Mouse (Mus musculus) heart, embryonic 16.5 days (tissue): ENCODE results near the gene Olfr1164. TPM values are rescaled to one million over a fixed set of nuclear protein-coding genes. Genes with fewer than 3 reads are reported as not detected.

Experiments
- ATAC-seq: fragments of 200-750 bp; cut with Nextera tagmentation; replicated peaks from 2 replicates; pipeline ENCODE4 v1.8.0; 2017; ENCODE audit warnings: moderate number of reproducible peaks; ENCODE audit not compliant: insufficient read depth, low FRiP score; ENCODE audit errors: extremely low read depth
- H3K27ac ChIP-seq: fragments of 300-500 bp; sonication (generic); 2 replicates; pipeline ENCODE4 v1.5.1; 2014; ENCODE audit warnings: mild to moderate bottlenecking, low read length, control low read depth, moderate library complexity
- H3K27me3 ChIP-seq: fragments of 300-500 bp; sonication (generic); 2 replicates; pipeline ENCODE4 v1.6.1; 2014; ENCODE audit warnings: low read length, mixed read lengths; ENCODE audit not compliant: control insufficient read depth, insufficient read depth
- H3K36me3 ChIP-seq: fragments of 300-500 bp; sonication (generic); 2 replicates; pipeline ENCODE4 v1.6.1; 2014; ENCODE audit not compliant: control insufficient read depth, insufficient read depth
- H3K4me1 ChIP-seq: fragments of 300-500 bp; sonication (generic); 2 replicates; pipeline ENCODE4 v1.6.1; 2014; ENCODE audit warnings: low read length, mixed read lengths; ENCODE audit not compliant: control insufficient read depth, insufficient read depth
- H3K4me2 ChIP-seq: fragments of 300-500 bp; sonication (generic); 2 replicates; pipeline ENCODE4 v1.6.1; 2014; ENCODE audit warnings: low read depth, mild to moderate bottlenecking, control low read depth, low read length
- H3K4me3 ChIP-seq: fragments of 300-500 bp; sonication (generic); 2 replicates; pipeline ENCODE4 v1.5.1; 2014; ENCODE audit warnings: mild to moderate bottlenecking, control low read depth, low read length
- H3K9ac ChIP-seq: fragments of 300-500 bp; sonication (generic); 2 replicates; pipeline ENCODE4 v1.6.1; 2014; ENCODE audit warnings: low read length, control low read depth
- H3K9me3 ChIP-seq: fragments of 300-500 bp; sonication (generic); replicated peaks from 2 replicates; pipeline ENCODE4 v1.6.1; 2016; ENCODE audit warnings: low read length; ENCODE audit not compliant: control insufficient read depth
- WGBS: fragments of 180-500 bp; shearing (Covaris S2); extraction: QIAGEN DNeasy Blood & Tissue Kit; methylation state at CpG from one replicate; pipeline ENCODE4 v1.1.7; 2014; 5-methylcytosine and 5-hydroxymethylcytosine counted together
- polyA plus RNA-seq: library from polyadenylated mRNA; unstranded; fragments of >200 nt; fragmentation: Nextera tagmentation; extraction: Ambion mirVana; gene quantifications from 2 replicates; pipeline ENCODE4 v1.2.1, GENCODE M21; 2015

The Olfr1164 gene
- not detected in 2 replicates for polyA plus RNA-seq

GRCm38 (mm10) chr2:88093866-88094265, at the start of gene Olfr1164:
TSS of gene Olfr1164 (minus strand) at chr2:88093966.
- no peaks in the 10 kb centered on the region for H3K9me3 ChIP-seq
- no peak within 1 kb of the TSS for H3K4me3 ChIP-seq
- no peak within 1 kb of the TSS for H3K9ac ChIP-seq
- H3K27me3 ChIP-seq: no peaks in the 10 kb centered on the region
- WGBS: 59% methylated on average over 4 of the region's 4 CpGs
- H3K36me3 ChIP-seq: no peaks in the 10 kb centered on the region
- no peaks in the 10 kb centered on the region for H3K4me1 ChIP-seq
- ATAC-seq: no peak
- no peak within 1 kb of the TSS for H3K4me2 ChIP-seq
- H3K27ac ChIP-seq: no peak within 1 kb of the TSS

- Histone ChIP-seq H3K4me3 (no peak within 1 kb of the TSS), H3K36me3 (no peaks in the 10 kb centered on the region), H3K9me3 (no peaks in the 10 kb centered on the region), H3K9ac (no peak within 1 kb of the TSS), H3K4me2 (no peak within 1 kb of the TSS), H3K4me1 (no peaks in the 10 kb centered on the region), H3K27ac (no peak within 1 kb of the TSS), H3K27me3 (no peaks in the 10 kb centered on the region)
- 88% methylated on average over 1 of the region's 1 CpGs for WGBS
- no peak for ATAC-seq
These were observed 34.4 kb upstream of the Olfr1164 start, which contains the start of gene Olfr1166 for GRCm38 (mm10) chr2:88128172-88128571. TSS of gene Olfr1166 (minus strand) at chr2:88128272.

- no peak for ATAC-seq
- no peaks in the 10 kb centered on the region for H3K9me3 ChIP-seq
- H3K4me1 ChIP-seq: no peaks in the 10 kb centered on the region
- no peak within 1 kb of the TSS for H3K9ac ChIP-seq
- H3K36me3 ChIP-seq: no peaks in the 10 kb centered on the region
- H3K4me3 ChIP-seq: no peak within 1 kb of the TSS
- H3K27ac ChIP-seq: no peak within 1 kb of the TSS
- H3K4me2 ChIP-seq: no peak within 1 kb of the TSS
- no peaks in the 10 kb centered on the region for H3K27me3 ChIP-seq
These were observed 22.0 kb downstream of the Olfr1164 start, which contains the start of gene Olfr1163 for GRCm38 (mm10) chr2:88071730-88072129. TSS of gene Olfr1163 (minus strand) at chr2:88071830.

GRCm38 (mm10) chr2:88063587-88063986, 30.2 kb downstream of the Olfr1164 start:
- H3K27ac ChIP-seq: no peak overlapping the region
- ATAC-seq: no peak
- H3K4me2 ChIP-seq: no peak overlapping the region
- H3K9ac ChIP-seq: no peak overlapping the region
- no peak overlapping the region for H3K4me3 ChIP-seq
- peaks cover 4% of the 10 kb centered on the region; the same call in 1 of the 2 replicates for H3K9me3 ChIP-seq
- no peaks in the 10 kb centered on the region for H3K4me1 ChIP-seq
- H3K27me3 ChIP-seq: no peaks in the 10 kb centered on the region
- no peaks in the 10 kb centered on the region for H3K36me3 ChIP-seq
- WGBS: 87% methylated on average over 2 of the region's 2 CpGs

GRCm38 (mm10) chr2:88051029-88051428, 42.7 kb downstream of the Olfr1164 start, which contains the start of gene Olfr1162:
TSS of gene Olfr1162 (minus strand) at chr2:88051129.
- no peak within 1 kb of the TSS for H3K4me3 ChIP-seq
- ATAC-seq: no peak
- H3K4me2 ChIP-seq: no peak within 1 kb of the TSS
- no peaks in the 10 kb centered on the region for H3K4me1 ChIP-seq
- H3K36me3 ChIP-seq: no peaks in the 10 kb centered on the region
- no peak within 1 kb of the TSS for H3K27ac ChIP-seq
- H3K9ac ChIP-seq: no peak within 1 kb of the TSS
- H3K9me3 ChIP-seq: no peaks in the 10 kb centered on the region; the same call in 1 of the 2 replicates
- H3K27me3 ChIP-seq: no peaks in the 10 kb centered on the region
- WGBS: 75% methylated on average over 1 of the region's 1 CpGs

Other genes starting within 250 kb of the Olfr1164 start
- not detected in 2 replicates for gene Olfr1150-ps1, start 250.0 kb downstream of the Olfr1164 start, polyA plus RNA-seq
- gene Olfr1151, start 238.1 kb downstream of the Olfr1164 start, polyA plus RNA-seq: not detected in 2 replicates
- gene Olfr1152, start 227.5 kb downstream of the Olfr1164 start, polyA plus RNA-seq: not detected in 2 replicates
- not detected in 2 replicates for gene Olfr1153, start 199.0 kb downstream of the Olfr1164 start, polyA plus RNA-seq
- gene Olfr1154, start 188.8 kb downstream of the Olfr1164 start, polyA plus RNA-seq: not detected in 2 replicates
- gene Olfr1155, start 148.8 kb downstream of the Olfr1164 start, polyA plus RNA-seq: not detected in 2 replicates
- gene Olfr1156, start 140.9 kb downstream of the Olfr1164 start, polyA plus RNA-seq: not detected in 2 replicates
- not detected in 2 replicates for gene Olfr1157, start 125.7 kb downstream of the Olfr1164 start, polyA plus RNA-seq
- not detected in 2 replicates for gene Olfr74, start 119.3 kb downstream of the Olfr1164 start, polyA plus RNA-seq
- not detected in 2 replicates for gene Olfr1158, start 103.9 kb downstream of the Olfr1164 start, polyA plus RNA-seq
- not detected in 2 replicates for gene Olfr1160, start 85.7 kb downstream of the Olfr1164 start, polyA plus RNA-seq
- not detected in 2 replicates for gene Olfr1161, start 71.2 kb downstream of the Olfr1164 start, polyA plus RNA-seq
- gene Olfr73, start 56.3 kb downstream of the Olfr1164 start, polyA plus RNA-seq: not detected in 2 replicates
- gene Olfr1162, start 42.8 kb downstream of the Olfr1164 start, polyA plus RNA-seq: not detected in 2 replicates
- not detected in 2 replicates for gene Olfr1163, start 22.1 kb downstream of the Olfr1164 start, polyA plus RNA-seq
- gene Olfr1166, start 34.3 kb upstream of the Olfr1164 start, polyA plus RNA-seq: not detected in 2 replicates
- not detected in 2 replicates for gene Olfr1167, start 61.2 kb upstream of the Olfr1164 start, polyA plus RNA-seq
- gene Olfr1168, start 87.9 kb upstream of the Olfr1164 start, polyA plus RNA-seq: not detected in 2 replicates
- gene Olfr1170, start 134.4 kb upstream of the Olfr1164 start, polyA plus RNA-seq: not detected in 2 replicates
- 0.03 TPM in 1 of 2 replicates, not detected in the other for gene Olfr1173, start 185.9 kb upstream of the Olfr1164 start, polyA plus RNA-seq
- gene Olfr1174-ps, start 221.2 kb upstream of the Olfr1164 start, polyA plus RNA-seq: not detected in 2 replicates
- gene Olfr1175-ps, start 233.2 kb upstream of the Olfr1164 start, polyA plus RNA-seq: not detected in 2 replicates
- not detected in 2 replicates for gene Olfr1176, start 242.8 kb upstream of the Olfr1164 start, polyA plus RNA-seq